Mouse (Mus musculus): ENCODE data around the gene Eif3a.

DNA sequence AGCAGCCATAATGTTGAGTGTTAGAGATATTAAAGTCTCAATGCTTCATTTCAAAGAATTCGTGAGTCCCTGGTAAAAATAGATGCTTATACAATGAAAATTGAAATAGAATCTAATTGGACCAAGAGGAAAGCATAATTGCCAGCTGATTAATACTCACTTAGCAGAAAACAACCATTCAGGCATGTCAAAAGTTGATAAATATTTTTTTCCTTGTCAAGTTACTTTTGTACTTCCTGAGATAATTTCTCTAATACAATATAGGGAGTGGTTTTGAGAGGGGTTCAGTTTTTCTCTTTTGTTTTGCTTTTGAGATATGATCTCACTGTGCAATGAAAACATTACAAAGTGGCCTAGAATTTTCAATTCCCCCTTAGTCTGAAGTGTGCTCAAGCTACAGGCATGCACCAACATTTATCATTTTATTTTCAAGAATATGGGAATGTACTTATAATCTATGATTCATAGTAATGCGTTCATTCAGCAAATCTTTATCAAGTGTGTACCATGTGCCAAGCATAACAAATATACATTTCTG is 2.8 kb upstream of the Eif3a start:
- TF ChIP-seq CTCF (IDR thresholded peaks at IDR 0.05; ENCODE audit: low read depth), result no peak
- no peak for TF ChIP-seq EP300 (IDR thresholded peaks at IDR 0.05; ENCODE audit: low read depth)

Measured in liver, embryonic 14.5 days (tissue).